Mouse (Mus musculus) erythroblast, embryonic 14.5 days (primary cell): ENCODE data around the gene S100a7a.

Source experiments
- GATA1 ChIP-seq: IDR thresholded peaks from 2 replicates; pipeline ENCODE4 v1.6.1; 2012; ENCODE audit warnings: low read length, inconsistent platforms, mixed read lengths
- TAL1 ChIP-seq: IDR thresholded peaks from 3 replicates; pipeline ENCODE4 v1.6.1; 2012; ENCODE audit warnings: low read length, inconsistent platforms, mixed read lengths

DNA sequence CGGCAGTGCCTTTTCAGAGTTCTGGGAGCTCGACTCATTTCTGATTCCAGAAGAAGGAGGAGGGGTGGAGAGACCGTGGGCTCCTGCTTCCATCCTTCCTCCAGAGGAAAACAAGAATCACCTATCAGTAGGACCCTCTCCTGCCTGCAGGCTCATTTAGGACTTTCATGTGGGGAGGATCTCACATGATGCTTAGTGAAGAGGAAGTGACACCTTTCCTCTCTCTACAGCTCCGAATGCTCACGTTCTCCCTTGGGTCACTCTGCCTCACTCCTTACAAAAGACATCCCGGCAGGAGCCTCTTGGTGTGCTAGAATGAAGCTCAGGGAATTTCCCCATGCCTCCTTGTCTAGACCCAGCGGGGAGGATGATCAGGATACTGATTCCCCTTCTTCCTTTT lies 32.3 kb upstream of the S100a7a start:
- TF ChIP-seq GATA1 (no peak), TAL1 (no peak)
